Mouse (Mus musculus) thymus, postnatal 4 days (tissue): Measurements from ENCODE around the gene Sympk.
A peak's percentile ranks its signal among the peaks of the same experiment; 100 is the strongest.

Experiments
- DNase-seq: peaks from one replicate; pipeline ENCODE4 v3.0.0; 2021

Sympk gene

GRCm38 (mm10) chr7:19024096-19024506 lies at the start of gene Sympk:
Sympk (plus strand) TSS chr7:19024377.
- DNase-seq = peak; percentile 95

- no peak for DNase-seq
Measured at GRCm38 (mm10) chr7:18978381-18978780, 45.8 kb upstream of the Sympk start.

- DNase-seq = no peak
Measured at GRCm38 (mm10) chr7:18986503-18986902, 37.7 kb upstream of the Sympk start.

GRCm38 (mm10) chr7:18987100-18987499 lies 37.1 kb upstream of the Sympk start, which contains the start of gene Nanos2:
Nanos2 (plus strand) TSS chr7:18987400.
- no peak for DNase-seq

- DNase-seq = no peak
Measured at GRCm38 (mm10) chr7:18987747-18988146, 36.4 kb upstream of the Sympk start.

GRCm38 (mm10) chr7:18988780-18989179 lies 35.4 kb upstream of the Sympk start:
- no peak for DNase-seq

GRCm38 (mm10) chr7:18989995-18990394 lies 34.2 kb upstream of the Sympk start:
- DNase-seq = no peak

- DNase-seq = peak; percentile 99
Measured at GRCm38 (mm10) chr7:18990601-18991295, 33.4 kb upstream of the Sympk start, which contains the start of gene Mypop. Mypop (plus strand) TSS chr7:18991245.

GRCm38 (mm10) chr7:18991660-18992293 lies 32.4 kb upstream of the Sympk start:
- DNase-seq = peak; percentile 54

GRCm38 (mm10) chr7:18992294-18992675 lies 31.9 kb upstream of the Sympk start:
- peak; percentile 45 for DNase-seq

- no peak for DNase-seq
Measured at GRCm38 (mm10) chr7:18993036-18993435, 31.1 kb upstream of the Sympk start.

GRCm38 (mm10) chr7:18998835-18999234 lies 25.3 kb upstream of the Sympk start:
- DNase-seq = no peak

- DNase-seq = peak; percentile 61
Measured at GRCm38 (mm10) chr7:19000421-19000820, 23.8 kb upstream of the Sympk start.

- peak; percentile 95 for DNase-seq
Measured at GRCm38 (mm10) chr7:19001066-19001806, 22.9 kb upstream of the Sympk start.

- no peak for DNase-seq
Measured at GRCm38 (mm10) chr7:19001807-19002085, 22.4 kb upstream of the Sympk start.

- no peak for DNase-seq
Measured at GRCm38 (mm10) chr7:19002115-19002514, 22.1 kb upstream of the Sympk start.

GRCm38 (mm10) chr7:19002848-19003498 lies 21.2 kb upstream of the Sympk start:
- DNase-seq = peak; percentile 65

- peak; percentile 92 for DNase-seq
Measured at GRCm38 (mm10) chr7:19003902-19004630, 20.1 kb upstream of the Sympk start, which contains the start of gene Irf2bp1. Irf2bp1 (plus strand) TSS chr7:19004044.

GRCm38 (mm10) chr7:19004631-19005079 lies 19.5 kb upstream of the Sympk start:
- DNase-seq = no peak

- DNase-seq = no peak
Measured at GRCm38 (mm10) chr7:19005417-19006121, 18.6 kb upstream of the Sympk start.

- DNase-seq = peak; percentile 84
Measured at GRCm38 (mm10) chr7:19006476-19006875, 17.7 kb upstream of the Sympk start.
